Mouse (Mus musculus) intestine, postnatal 0 days (tissue): ENCODE measurements around the gene Notum. TPM values are rescaled to one million over a fixed set of nuclear protein-coding genes. Genes with fewer than 3 reads are reported as not detected.
"Not testable (repeated sequence)": the region's sequence is repeated elsewhere in the genome, so short reads cannot be mapped to it uniquely, and the experiment has no call there.

Source experiments
- ATAC-seq: fragments of 200-750 bp; cut with Nextera tagmentation; 2 replicates; pipeline ENCODE4 v1.8.0; 2017; ENCODE audit warnings: mild to moderate bottlenecking, moderate TSS enrichment, moderate library complexity
- H3K27ac ChIP-seq: fragments of 300-500 bp; sonication (generic); 2 replicates; pipeline ENCODE4 v1.5.1; 2014; ENCODE audit warnings: mild to moderate bottlenecking, low read depth, low read length, moderate library complexity
- H3K27me3 ChIP-seq: fragments of 300-500 bp; sonication (generic); replicated peaks from 2 replicates; pipeline ENCODE4 v1.6.1; 2014; ENCODE audit warnings: low read length, mixed read lengths; ENCODE audit not compliant: control insufficient read depth, insufficient read depth
- H3K36me3 ChIP-seq: fragments of 300-500 bp; sonication (generic); 2 replicates; pipeline ENCODE4 v1.6.1; 2014; ENCODE audit warnings: mild to moderate bottlenecking, moderate library complexity; ENCODE audit not compliant: control insufficient read depth, insufficient read depth
- H3K4me1 ChIP-seq: fragments of 300-500 bp; sonication (generic); replicated peaks from 2 replicates; pipeline ENCODE4 v1.6.1; 2014; ENCODE audit warnings: antibody characterized with exemption, low read length, mixed read lengths; ENCODE audit not compliant: control insufficient read depth, insufficient read depth
- H3K4me2 ChIP-seq: fragments of 300-500 bp; sonication (generic); replicated peaks from 2 replicates; pipeline ENCODE4 v1.6.1; 2014; ENCODE audit warnings: low read depth, mild to moderate bottlenecking, moderate library complexity
- H3K4me3 ChIP-seq: fragments of 300-500 bp; sonication (generic); 2 replicates; pipeline ENCODE4 v1.5.1; 2014; ENCODE audit warnings: low read depth, low read length
- H3K9ac ChIP-seq: fragments of 300-500 bp; sonication (generic); 2 replicates; pipeline ENCODE4 v1.6.1; 2014; ENCODE audit warnings: mild to moderate bottlenecking, low read depth, low read length
- H3K9me3 ChIP-seq: fragments of 300-500 bp; sonication (generic); 2 replicates; pipeline ENCODE4 v1.6.1; 2016; ENCODE audit warnings: mixed run types; ENCODE audit not compliant: control insufficient read depth
- CTCF ChIP-seq: sonication (generic); IDR thresholded peaks from 2 replicates; pipeline ENCODE4 v1.5.1; 2016; ENCODE audit warnings: low read depth, mild to moderate bottlenecking, control low read depth, antibody characterized with exemption, moderate library complexity
- WGBS: fragments of 180-500 bp; shearing (Covaris S2); extraction: QIAGEN DNeasy Blood & Tissue Kit; methylation state at CpG from one replicate; pipeline ENCODE4 v1.1.7; 2014; 5-methylcytosine and 5-hydroxymethylcytosine counted together
- polyA plus RNA-seq: library from polyadenylated mRNA; unstranded; fragments of >200 nt; fragmentation: Nextera tagmentation; extraction: Ambion mirVana; gene quantifications from 2 replicates; pipeline ENCODE4 v1.2.1, GENCODE M21; 2015

Gene Notum
- polyA plus RNA-seq, 1 experiment from 2014 or later = 0.68 TPM

GRCm38 (mm10) chr11:120683536-120683935 is 22.6 kb upstream of the Notum start:
- Histone ChIP-seq H3K36me3 (peaks cover 80% of the 10 kb centered on the region), H3K4me2 (no peak overlapping the region), H3K27ac (no peak overlapping the region), H3K9ac (no peak overlapping the region), H3K9me3 (no peaks in the 10 kb centered on the region), H3K4me1 (no peaks in the 10 kb centered on the region), H3K4me3 (no peak overlapping the region), H3K27me3 (no peaks in the 10 kb centered on the region)
- 97% methylated on average over 3 of the region's 3 CpGs for WGBS
- ATAC-seq = no peak
- TF ChIP-seq CTCF = no peak

DNA sequence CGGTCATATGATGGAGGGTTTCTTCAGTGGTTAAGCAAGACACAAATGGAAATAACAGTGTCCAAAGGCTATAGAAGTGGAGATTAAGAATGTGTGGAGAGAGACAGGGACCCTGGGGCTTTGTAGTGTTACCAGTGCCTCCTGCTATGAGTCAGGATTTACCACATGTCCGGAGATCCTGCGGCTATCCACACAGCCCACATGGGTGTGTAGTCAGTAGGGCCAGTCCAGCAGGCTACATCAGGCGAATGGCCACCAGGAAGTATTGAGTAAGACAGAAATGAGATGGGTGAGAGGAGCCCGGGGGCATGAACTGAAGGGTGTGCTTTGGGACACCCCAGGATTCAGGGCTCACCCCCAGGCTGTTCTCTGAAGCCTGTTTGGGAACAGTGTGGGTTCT is 21.7 kb upstream of the Notum start:
- 86% methylated on average over 5 of the region's 5 CpGs for WGBS

GRCm38 (mm10) chr11:120679909-120680308 is 18.9 kb upstream of the Notum start:
- peaks cover 67% of the 10 kb centered on the region for H3K36me3 ChIP-seq
- peak overlapping the region; percentile 80 for H3K27ac ChIP-seq
- H3K9ac ChIP-seq = no peak overlapping the region
- no peak overlapping the region for H3K4me3 ChIP-seq
- H3K9me3 ChIP-seq = no peaks in the 10 kb centered on the region
- peak; percentile 73 for TF ChIP-seq CTCF
- no peaks in the 10 kb centered on the region for H3K4me1 ChIP-seq
- 70% methylated on average over 3 of the region's 3 CpGs for WGBS
- ATAC-seq = peak; percentile 90
- H3K27me3 ChIP-seq = no peaks in the 10 kb centered on the region
- H3K4me2 ChIP-seq = no peak overlapping the region

More for the DNA sequence above, 21.7 kb upstream of the Notum start:
- Histone ChIP-seq H3K36me3 (peaks cover 80% of the 10 kb centered on the region), H3K9ac (no peak overlapping the region), H3K4me3 (no peak overlapping the region), H3K27me3 (no peaks in the 10 kb centered on the region), H3K27ac (no peak overlapping the region), H3K9me3 (no peaks in the 10 kb centered on the region), H3K4me2 (no peak overlapping the region), H3K4me1 (no peaks in the 10 kb centered on the region)
- no peak for TF ChIP-seq CTCF
- ATAC-seq = no peak

DNA sequence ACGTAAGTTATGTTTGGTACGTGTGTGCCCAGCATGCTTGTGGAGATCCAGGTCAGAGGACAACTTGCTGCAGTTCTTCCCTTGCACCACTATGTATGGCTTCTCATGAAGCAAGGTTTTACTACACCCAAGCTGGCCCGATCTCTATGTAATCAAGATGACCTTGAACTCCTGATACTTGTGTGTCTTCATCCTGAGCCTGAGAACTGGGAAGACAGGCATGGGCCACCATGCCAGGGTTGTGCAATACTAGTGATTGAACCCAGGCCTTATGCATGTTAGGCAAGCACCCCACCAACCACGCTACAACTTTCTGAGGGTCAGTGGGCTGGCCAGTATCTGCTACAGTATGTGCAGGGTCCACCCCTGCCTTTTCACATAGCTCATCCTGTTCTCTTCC is 16.0 kb upstream of the Notum start:
- ATAC-seq = no peak
- H3K9ac ChIP-seq = no peak overlapping the region
- peaks cover 42% of the 10 kb centered on the region for H3K36me3 ChIP-seq
- H3K27me3 ChIP-seq = no peaks in the 10 kb centered on the region
- peaks cover 8% of the 10 kb centered on the region; the same call in 1 of the 2 replicates for H3K4me1 ChIP-seq
- no peak overlapping the region for H3K4me3 ChIP-seq
- 62% methylated on average over 4 of the region's 4 CpGs for WGBS
- no peak overlapping the region for H3K4me2 ChIP-seq
- peak overlapping the region; percentile 22; the same call in 1 of the 2 replicates for H3K27ac ChIP-seq
- H3K9me3 ChIP-seq = no peaks in the 10 kb centered on the region
- TF ChIP-seq CTCF = no peak

- not testable (repeated sequence) for H3K4me3 ChIP-seq, H3K4me1 ChIP-seq, H3K9ac ChIP-seq, H3K27ac ChIP-seq, ATAC-seq, H3K27me3 ChIP-seq, H3K9me3 ChIP-seq, H3K4me2 ChIP-seq
- 66% methylated on average over 3 of the region's 5 CpGs for WGBS
- peaks cover 34% of the 10 kb centered on the region for H3K36me3 ChIP-seq
These were observed 14.9 kb upstream of the Notum start for GRCm38 (mm10) chr11:120675875-120676274.

GRCm38 (mm10) chr11:120673594-120674122 is 12.7 kb upstream of the Notum start:
- WGBS = 23% methylated on average over 12 of the region's 12 CpGs
- ATAC-seq = peak; percentile 30; the same call in 1 of the 2 replicates

More at GRCm38 (mm10) chr11:120673594-120674122, 12.7 kb upstream of the Notum start:
- peak overlapping the region; percentile 67 for H3K4me3 ChIP-seq
- no peak for TF ChIP-seq CTCF
- no peaks in the 10 kb centered on the region for H3K27me3 ChIP-seq
- H3K9me3 ChIP-seq = no peaks in the 10 kb centered on the region
- H3K27ac ChIP-seq = peak overlapping the region; percentile 87
- H3K36me3 ChIP-seq = peaks cover 16% of the 10 kb centered on the region; the same call in 1 of the 2 replicates
- H3K4me1 ChIP-seq = peaks cover 8% of the 10 kb centered on the region; the same call in 1 of the 2 replicates
- peak overlapping the region; percentile 75 for H3K9ac ChIP-seq
- H3K4me2 ChIP-seq = peak overlapping the region; percentile 80
